Mouse (Mus musculus) midbrain, embryonic 16.5 days (tissue): Measurements from ENCODE around the gene Cnnm4. TPM values are rescaled to one million over a fixed set of nuclear protein-coding genes. Genes with fewer than 3 reads are reported as not detected.

Source experiments
- ATAC-seq: fragments of 200-750 bp; cut with Nextera tagmentation; 2 replicates; pipeline ENCODE4 v1.8.0; 2017; ENCODE audit warnings: moderate TSS enrichment
- H3K27ac ChIP-seq: fragments of 300-500 bp; sonication (generic); 2 replicates; pipeline ENCODE4 v1.5.1; 2014; ENCODE audit warnings: mild to moderate bottlenecking, low read length, mixed read lengths
- H3K27me3 ChIP-seq: fragments of 300-500 bp; sonication (generic); 2 replicates; pipeline ENCODE4 v1.6.1; 2014; ENCODE audit warnings: low read depth, low read length, mixed read lengths; ENCODE audit not compliant: control insufficient read depth, insufficient read depth
- H3K36me3 ChIP-seq: fragments of 300-500 bp; sonication (generic); 2 replicates; pipeline ENCODE4 v1.6.1; 2014; ENCODE audit warnings: mild to moderate bottlenecking, low read length, moderate library complexity, mixed read lengths; ENCODE audit not compliant: control insufficient read depth, insufficient read depth
- H3K4me1 ChIP-seq: fragments of 300-500 bp; sonication (generic); 2 replicates; pipeline ENCODE4 v1.6.1; 2014; ENCODE audit warnings: mild to moderate bottlenecking, low read length, mixed read lengths; ENCODE audit not compliant: control insufficient read depth, insufficient read depth
- H3K4me2 ChIP-seq: fragments of 300-500 bp; sonication (generic); 2 replicates; pipeline ENCODE4 v1.6.1; 2014; ENCODE audit warnings: mild to moderate bottlenecking, low read length, mixed read lengths
- H3K4me3 ChIP-seq: fragments of 300-500 bp; sonication (generic); 2 replicates; pipeline ENCODE4 v1.5.1; 2014; ENCODE audit warnings: low read depth, mild to moderate bottlenecking, low read length, moderate library complexity, mixed read lengths
- H3K9ac ChIP-seq: fragments of 300-500 bp; sonication (generic); 2 replicates; pipeline ENCODE4 v1.6.1; 2014; ENCODE audit warnings: low read depth, low read length, mixed read lengths
- H3K9me3 ChIP-seq: fragments of 300-500 bp; sonication (generic); replicated peaks from 2 replicates; pipeline ENCODE4 v1.6.1; 2014; ENCODE audit warnings: mild to moderate bottlenecking, low read length, mixed read lengths; ENCODE audit not compliant: control insufficient read depth, poor library complexity, severe bottlenecking
- WGBS: fragments of 180-500 bp; shearing (Covaris S2); extraction: QIAGEN DNeasy Blood & Tissue Kit; methylation state at CpG from one replicate; pipeline ENCODE4 v1.1.7; 2014; 5-methylcytosine and 5-hydroxymethylcytosine counted together
- polyA plus RNA-seq: library from polyadenylated mRNA; unstranded; fragments of >200 nt; fragmentation: Nextera tagmentation; extraction: Ambion mirVana; gene quantifications from 2 replicates; pipeline ENCODE4 v1.2.1, GENCODE M21; 2015

Cnnm4 gene
- polyA plus RNA-seq, 1 experiment from 2014 or later = 11.5 TPM

- no peak within 1 kb of the TSS for H3K27ac ChIP-seq
- no peak within 1 kb of the TSS for H3K4me2 ChIP-seq
- ATAC-seq = no peak
Observed at GRCm38 (mm10) chr1:36539186-36539585, 67.8 kb downstream of the Cnnm4 start, which contains the start of gene Gm42417. Gm42417 (minus strand) TSS chr1:36539429.

GRCm38 (mm10) chr1:36540132-36540531 is 68.7 kb downstream of the Cnnm4 start:
- Histone ChIP-seq H3K4me3 (no peak overlapping the region), H3K9me3 (no peaks in the 10 kb centered on the region), H3K4me2 (no peak overlapping the region), H3K36me3 (peaks cover 16% of the 10 kb centered on the region), H3K27ac (no peak overlapping the region), H3K27me3 (no peaks in the 10 kb centered on the region), H3K9ac (no peak overlapping the region), H3K4me1 (0 out of 2 replicates have a peak, but pooled peaks cover 2% of the 10 kb centered on the region)
- WGBS = 92% methylated on average over 11 of the region's 11 CpGs
- no peak for ATAC-seq

More at GRCm38 (mm10) chr1:36539186-36539585, 67.8 kb downstream of the Cnnm4 start, which contains the start of gene Gm42417:
- Histone ChIP-seq H3K9ac (no peak within 1 kb of the TSS), H3K4me1 (0 out of 2 replicates have a peak, but pooled peaks cover 2% of the 10 kb centered on the region), H3K9me3 (no peaks in the 10 kb centered on the region), H3K4me3 (no peak within 1 kb of the TSS), H3K27me3 (no peaks in the 10 kb centered on the region), H3K36me3 (peaks cover 16% of the 10 kb centered on the region)
- WGBS = 65% methylated on average over 9 of the region's 9 CpGs

GRCm38 (mm10) chr1:36540807-36541206 is 69.4 kb downstream of the Cnnm4 start:
- Histone ChIP-seq H3K4me1 (0 out of 2 replicates have a peak, but pooled peaks cover 4% of the 10 kb centered on the region), H3K4me3 (no peak overlapping the region), H3K27ac (no peak overlapping the region), H3K27me3 (no peaks in the 10 kb centered on the region), H3K9me3 (no peaks in the 10 kb centered on the region), H3K9ac (no peak overlapping the region), H3K36me3 (peaks cover 16% of the 10 kb centered on the region), H3K4me2 (no peak overlapping the region)
- WGBS = 92% methylated on average over 12 of the region's 12 CpGs
- ATAC-seq = no peak

- Histone ChIP-seq H3K4me3 (no peak overlapping the region), H3K27ac (no peak overlapping the region), H3K9me3 (no peaks in the 10 kb centered on the region), H3K27me3 (no peaks in the 10 kb centered on the region), H3K4me1 (peaks cover 5% of the 10 kb centered on the region; the same call in 1 of the 2 replicates), H3K4me2 (no peak overlapping the region), H3K36me3 (peaks cover 16% of the 10 kb centered on the region), H3K9ac (no peak overlapping the region)
- 90% methylated on average over 16 of the region's 16 CpGs for WGBS
- ATAC-seq = no peak
Observed at GRCm38 (mm10) chr1:36541844-36542243, 70.4 kb downstream of the Cnnm4 start.

- H3K36me3 ChIP-seq = peaks cover 16% of the 10 kb centered on the region
Observed at GRCm38 (mm10) chr1:36542925-36543324, 71.5 kb downstream of the Cnnm4 start.

GRCm38 (mm10) chr1:36545382-36545781 is 74.0 kb downstream of the Cnnm4 start:
- Histone ChIP-seq H3K9me3 (no peaks in the 10 kb centered on the region), H3K36me3 (peaks cover 24% of the 10 kb centered on the region), H3K9ac (no peak overlapping the region), H3K4me1 (peaks cover 23% of the 10 kb centered on the region), H3K27me3 (no peaks in the 10 kb centered on the region), H3K4me3 (no peak overlapping the region), H3K4me2 (peak overlapping the region; percentile 4; the same call in 1 of the 2 replicates), H3K27ac (no peak overlapping the region)
- WGBS = 83% methylated on average over 2 of the region's 2 CpGs
- ATAC-seq = no peak

More at GRCm38 (mm10) chr1:36542925-36543324, 71.5 kb downstream of the Cnnm4 start:
- no peak overlapping the region for H3K4me3 ChIP-seq
- no peaks in the 10 kb centered on the region for H3K9me3 ChIP-seq
- H3K4me1 ChIP-seq = peaks cover 11% of the 10 kb centered on the region; the same call in 1 of the 2 replicates
- ATAC-seq = no peak
- H3K27me3 ChIP-seq = no peaks in the 10 kb centered on the region
- H3K4me2 ChIP-seq = no peak overlapping the region
- WGBS = 92% methylated on average over 9 of the region's 9 CpGs
- H3K9ac ChIP-seq = no peak overlapping the region
- no peak overlapping the region for H3K27ac ChIP-seq

GRCm38 (mm10) chr1:36545845-36546600 is 74.6 kb downstream of the Cnnm4 start:
- Histone ChIP-seq H3K36me3 (peaks cover 26% of the 10 kb centered on the region), H3K9ac (peak overlapping the region; percentile 92; the same call in 1 of the 2 replicates), H3K4me1 (peaks cover 23% of the 10 kb centered on the region), H3K27me3 (no peaks in the 10 kb centered on the region), H3K9me3 (no peaks in the 10 kb centered on the region), H3K4me2 (peak overlapping the region; percentile 76), H3K27ac (no peak overlapping the region), H3K4me3 (peak overlapping the region; percentile 69)
- ATAC-seq = 0 out of 2 replicates have a peak, but pooled peaks have one; percentile 1
- 64% methylated on average over 18 of the region's 19 CpGs for WGBS

- Histone ChIP-seq H3K4me3 (peak within 1 kb of the TSS; percentile 69), H3K4me2 (peak within 1 kb of the TSS; percentile 76), H3K9ac (peak within 1 kb of the TSS; percentile 92), H3K27me3 (no peaks in the 10 kb centered on the region), H3K9me3 (no peaks in the 10 kb centered on the region), H3K4me1 (peaks cover 23% of the 10 kb centered on the region), H3K27ac (peak within 1 kb of the TSS; percentile 81), H3K36me3 (peaks cover 26% of the 10 kb centered on the region)
- under 1% methylated on average over 43 of the region's 43 CpGs for WGBS
- peak; percentile 96 for ATAC-seq
Observed at GRCm38 (mm10) chr1:36546888-36547471, 75.6 kb downstream of the Cnnm4 start, which contains the start of gene Ankrd39. Ankrd39 (minus strand) TSS chr1:36547445.
